Mouse (Mus musculus) lung, postnatal 0 days (tissue): ENCODE measurements at regions not wholly inside any gene's neighbourhood (a gene's known extent, or its start where the extent isn't known, plus 50 kb on each side); places are given as distances from the start of the nearest gene placed in this dataset.
"Not testable (repeated sequence)": the region's sequence is repeated elsewhere in the genome, so short reads cannot be mapped to it uniquely, and the experiment has no call there.

Source experiments
- ATAC-seq: fragments of 200-750 bp; cut with Nextera tagmentation; 2 replicates; pipeline ENCODE4 v1.8.0; 2017; ENCODE audit warnings: moderate library complexity
- DNase-seq: peaks from one replicate; pipeline ENCODE4 v3.0.0-alpha.2; 2016; ENCODE audit warnings: low spot score
- H3K27ac ChIP-seq: fragments of 300-500 bp; sonication (generic); 2 replicates; pipeline ENCODE4 v1.5.1; 2014; ENCODE audit warnings: antibody characterized with exemption, mild to moderate bottlenecking, low read length, mixed read lengths
- H3K27me3 ChIP-seq: fragments of 300-500 bp; sonication (generic); replicated peaks from 2 replicates; pipeline ENCODE4 v1.6.1; 2014; ENCODE audit warnings: low read length, mixed read lengths; ENCODE audit not compliant: insufficient read depth
- H3K36me3 ChIP-seq: fragments of 300-500 bp; sonication (generic); 2 replicates; pipeline ENCODE4 v1.6.1; 2014; ENCODE audit warnings: low read length, mixed read lengths; ENCODE audit not compliant: insufficient read depth
- H3K4me1 ChIP-seq: fragments of 300-500 bp; sonication (generic); 2 replicates; pipeline ENCODE4 v1.6.1; 2014; ENCODE audit warnings: antibody characterized with exemption, low read depth, low read length, mixed read lengths; ENCODE audit not compliant: insufficient read depth
- H3K4me2 ChIP-seq: fragments of 300-500 bp; sonication (generic); replicated peaks from 2 replicates; pipeline ENCODE4 v1.6.1; 2014; ENCODE audit warnings: low read depth, mild to moderate bottlenecking, low read length, moderate library complexity, mixed read lengths
- H3K4me3 ChIP-seq: fragments of 300-500 bp; sonication (generic); 2 replicates; pipeline ENCODE4 v1.5.1; 2014; ENCODE audit warnings: low read depth, low read length
- H3K9ac ChIP-seq: fragments of 300-500 bp; sonication (generic); replicated peaks from 2 replicates; pipeline ENCODE4 v1.6.1; 2014; ENCODE audit warnings: low read depth, mild to moderate bottlenecking
- H3K9me3 ChIP-seq: fragments of 300-500 bp; sonication (generic); 2 replicates; pipeline ENCODE4 v1.6.1; 2016; ENCODE audit warnings: low read length, mixed read lengths
- CTCF ChIP-seq: IDR thresholded peaks from 2 replicates; pipeline ENCODE4 v1.5.1; 2016; ENCODE audit warnings: antibody characterized with exemption, mild to moderate bottlenecking
- EP300 ChIP-seq: IDR thresholded peaks from 2 replicates; pipeline ENCODE4 v1.6.1; 2016; ENCODE audit warnings: antibody characterized with exemption, mild to moderate bottlenecking, control low read depth
- WGBS: fragments of 180-500 bp; shearing (Covaris S2); extraction: QIAGEN DNeasy Blood & Tissue Kit; methylation state at CpG from one replicate; pipeline ENCODE4 v1.1.7; 2014; 5-methylcytosine and 5-hydroxymethylcytosine counted together

- H3K27ac ChIP-seq: no peak overlapping the region
- DNase-seq: no peak
- no peak overlapping the region; the same call in 1 of the 2 replicates for H3K4me3 ChIP-seq
Measured at GRCm38 (mm10) chr8:56978994-56979393, 341.8 kb upstream of the Hand2 start.

DNA sequence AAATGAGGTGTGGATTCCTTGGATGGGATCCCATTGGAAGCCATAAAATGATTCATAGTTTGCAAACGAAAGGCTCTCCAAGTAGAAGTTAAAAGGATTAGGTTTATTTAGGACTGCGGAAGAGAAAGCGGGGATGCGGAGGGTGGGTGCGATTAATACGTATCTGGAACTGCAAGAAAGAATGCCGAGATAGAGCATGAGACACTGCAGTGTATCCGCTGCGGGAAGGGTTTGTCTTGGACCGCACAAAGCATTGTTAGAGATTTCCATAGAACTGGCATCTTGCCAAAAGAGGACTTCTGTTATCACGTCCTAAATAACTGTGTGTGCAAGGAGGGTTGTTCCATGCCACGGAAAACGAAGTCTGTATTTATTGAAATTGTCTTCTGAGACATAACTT lies 341.4 kb upstream of the Hand2 start:
- ATAC-seq (no peak), DNase-seq (peak; percentile 8)
- Histone ChIP-seq H3K4me1 (no peaks in the 10 kb centered on the region), H3K9me3 (no peaks in the 10 kb centered on the region), H3K9ac (no peak overlapping the region), H3K36me3 (no peaks in the 10 kb centered on the region), H3K27ac (no peak overlapping the region), H3K4me3 (peak overlapping the region; percentile 15; the same call in 1 of the 2 replicates), H3K27me3 (no peaks in the 10 kb centered on the region), H3K4me2 (peak overlapping the region; percentile 37)
- 59% methylated on average over 13 of the region's 13 CpGs for WGBS
- TF ChIP-seq CTCF (no peak), EP300 (no peak)

More at GRCm38 (mm10) chr8:56978994-56979393, 341.8 kb upstream of the Hand2 start:
- Histone ChIP-seq H3K4me2 (peak overlapping the region; percentile 37), H3K9me3 (no peaks in the 10 kb centered on the region), H3K4me1 (no peaks in the 10 kb centered on the region), H3K36me3 (no peaks in the 10 kb centered on the region), H3K9ac (no peak overlapping the region), H3K27me3 (no peaks in the 10 kb centered on the region)
- TF ChIP-seq CTCF (no peak), EP300 (no peak)
- WGBS: 50% methylated on average over 2 of the region's 2 CpGs
- ATAC-seq: no peak

GRCm38 (mm10) chr8:57010318-57011024 lies 310.3 kb upstream of the Hand2 start:
- no peak for TF ChIP-seq EP300
- TF ChIP-seq CTCF: no peak
- ATAC-seq: no peak
- H3K4me1 ChIP-seq: no peaks in the 10 kb centered on the region
- 74% methylated on average over 6 of the region's 6 CpGs for WGBS
- H3K4me3 ChIP-seq: no peak overlapping the region
- no peak for DNase-seq
- H3K27ac ChIP-seq: no peak overlapping the region
- H3K27me3 ChIP-seq: no peaks in the 10 kb centered on the region
- no peaks in the 10 kb centered on the region for H3K9me3 ChIP-seq
- no peak overlapping the region for H3K4me2 ChIP-seq
- no peak overlapping the region for H3K9ac ChIP-seq
- no peaks in the 10 kb centered on the region for H3K36me3 ChIP-seq

- no peak for DNase-seq
- H3K4me2 ChIP-seq: no peak overlapping the region
- H3K4me3 ChIP-seq: no peak overlapping the region
- ATAC-seq: no peak
- H3K27ac ChIP-seq: no peak overlapping the region
- H3K36me3 ChIP-seq: no peaks in the 10 kb centered on the region
- TF ChIP-seq EP300 (no peak), CTCF (no peak)
- no peaks in the 10 kb centered on the region for H3K4me1 ChIP-seq
- H3K9me3 ChIP-seq: no peaks in the 10 kb centered on the region
- 66% methylated on average over 3 of the region's 3 CpGs for WGBS
- no peaks in the 10 kb centered on the region for H3K27me3 ChIP-seq
- no peak overlapping the region for H3K9ac ChIP-seq
Measured at GRCm38 (mm10) chr8:57013813-57014320, 306.9 kb upstream of the Hand2 start.

- TF ChIP-seq EP300: no peak
- TF ChIP-seq CTCF: no peak
- no peak for DNase-seq
- Histone ChIP-seq H3K9me3 (no peaks in the 10 kb centered on the region), H3K9ac (no peak overlapping the region), H3K4me3 (no peak overlapping the region), H3K4me2 (no peak overlapping the region), H3K4me1 (no peaks in the 10 kb centered on the region), H3K27ac (no peak overlapping the region), H3K27me3 (no peaks in the 10 kb centered on the region), H3K36me3 (no peaks in the 10 kb centered on the region)
- ATAC-seq: no peak
- 68% methylated on average over 3 of the region's 3 CpGs for WGBS
Measured at GRCm38 (mm10) chr8:57016329-57016728, 304.5 kb upstream of the Hand2 start.

- H3K4me3 ChIP-seq, H3K9ac ChIP-seq, H3K36me3 ChIP-seq, DNase-seq, H3K4me1 ChIP-seq, H3K27me3 ChIP-seq, H3K27ac ChIP-seq, H3K4me2 ChIP-seq, H3K9me3 ChIP-seq, ATAC-seq: not testable (repeated sequence)
- 75% methylated on average over 1 of the region's 1 CpGs for WGBS
Measured at GRCm38 (mm10) chr8:57028096-57028495, 292.7 kb upstream of the Hand2 start.
